Mouse (Mus musculus): ENCODE results near the gene Pex7.

The Pex7 gene

GRCm38 (mm10) chr10:19907246-19907804 is at the start of gene Pex7:
Gene Pex7 (minus strand): TSS chr10:19907689.
- DNase-seq (ENCODE audit: low spot score in 2 of 2): peak; percentile 90 to 91

GRCm38 (mm10) chr10:19956745-19957144 is 49.3 kb upstream of the Pex7 start:
- DNase-seq (ENCODE audit: low spot score in 2 of 2): no peak

GRCm38 (mm10) chr10:19955817-19956216 is 48.3 kb upstream of the Pex7 start:
- no peak for DNase-seq (ENCODE audit: low spot score in 2 of 2)

- no peak for DNase-seq (ENCODE audit: low spot score in 2 of 2)
Measured at GRCm38 (mm10) chr10:19954572-19954971, 47.1 kb upstream of the Pex7 start.

- no peak for DNase-seq (ENCODE audit: low spot score in 2 of 2)
Measured at GRCm38 (mm10) chr10:19953032-19953761, 45.7 kb upstream of the Pex7 start.

GRCm38 (mm10) chr10:19949106-19949505 is 41.6 kb upstream of the Pex7 start:
- no peak for DNase-seq (ENCODE audit: low spot score in 2 of 2)

- DNase-seq (ENCODE audit: low spot score in 2 of 2): no peak
Measured at GRCm38 (mm10) chr10:19948381-19948780, 40.9 kb upstream of the Pex7 start.

- no peak for DNase-seq (ENCODE audit: low spot score in 2 of 2)
Measured at GRCm38 (mm10) chr10:19947901-19948300, 40.4 kb upstream of the Pex7 start.

GRCm38 (mm10) chr10:19947441-19947840 is 40.0 kb upstream of the Pex7 start:
- DNase-seq (ENCODE audit: low spot score in 2 of 2): no peak

- no peak for DNase-seq (ENCODE audit: low spot score in 2 of 2)
Measured at GRCm38 (mm10) chr10:19946644-19947043, 39.2 kb upstream of the Pex7 start.

- DNase-seq (ENCODE audit: low spot score in 2 of 2): no peak
Measured at GRCm38 (mm10) chr10:19945651-19946050, 38.2 kb upstream of the Pex7 start.

- no peak for DNase-seq (ENCODE audit: low spot score in 2 of 2)
Measured at GRCm38 (mm10) chr10:19942621-19943020, 35.1 kb upstream of the Pex7 start.

- DNase-seq (ENCODE audit: low spot score in 2 of 2): no peak
Measured at GRCm38 (mm10) chr10:19941914-19942313, 34.4 kb upstream of the Pex7 start.

- no peak for DNase-seq (ENCODE audit: low spot score in 2 of 2)
Measured at GRCm38 (mm10) chr10:19941063-19941462, 33.6 kb upstream of the Pex7 start.

GRCm38 (mm10) chr10:19940626-19941025 is 33.1 kb upstream of the Pex7 start:
- DNase-seq (ENCODE audit: low spot score in 2 of 2): no peak

GRCm38 (mm10) chr10:19940127-19940526 is 32.6 kb upstream of the Pex7 start:
- no peak for DNase-seq (ENCODE audit: low spot score in 2 of 2)

GRCm38 (mm10) chr10:19939282-19939705 is 31.8 kb upstream of the Pex7 start:
- DNase-seq (ENCODE audit: low spot score in 2 of 2): no peak

GRCm38 (mm10) chr10:19938738-19939137 is 31.2 kb upstream of the Pex7 start:
- no peak for DNase-seq (ENCODE audit: low spot score in 2 of 2)

GRCm38 (mm10) chr10:19936961-19937708 is 29.6 kb upstream of the Pex7 start:
- no peak for DNase-seq (ENCODE audit: low spot score in 2 of 2)

- no peak for DNase-seq (ENCODE audit: low spot score in 2 of 2)
Measured at GRCm38 (mm10) chr10:19935821-19936367, 28.4 kb upstream of the Pex7 start.

GRCm38 (mm10) chr10:19935295-19935623 is 27.8 kb upstream of the Pex7 start:
- no peak for DNase-seq (ENCODE audit: low spot score in 2 of 2)

- peak; percentile 33 to 38 for DNase-seq (ENCODE audit: low spot score in 2 of 2)
Measured at GRCm38 (mm10) chr10:19934384-19935294, 27.1 kb upstream of the Pex7 start, which contains the start of gene Map3k5. Gene Map3k5 (plus strand): TSS chr10:19934472.

Measured in frontal cortex, postnatal 25 days (tissue).